Mouse (Mus musculus) megakaryocyte progenitor cell, adult 5-6 weeks (primary cell): ENCODE data around the gene Zdhhc17. TPM values are rescaled to one million over a fixed set of nuclear protein-coding genes. Genes with fewer than 3 reads are reported as not detected.

Experiments used
- ATAC-seq: replicated peaks from 2 replicates; pipeline ENCODE4 v1.8.0; 2016; ENCODE audit warnings: mild to moderate bottlenecking, moderate TSS enrichment, inconsistent platforms; ENCODE audit not compliant: poor library complexity
- total RNA-seq, 2 experiments: library from RNA; stranded (forward) in 1 of 2; stranded (reverse) in 1 of 2; fragments of 157-497, 149-512 nt in 1 of 2; fragments of 200-1000 nt in 1 of 2; gene quantifications; 2 replicates each; pipeline versions ENCODE4 v1.2.3 to v1.2.4; 2015 to 2017

The Zdhhc17 gene
- total RNA-seq, 2 experiments from 2014 or later, result 15.9 to 25.2 TPM

GRCm38 (mm10) chr10:111005611-111006488 is 4.1 kb downstream of the Zdhhc17 start:
- ATAC-seq, result peak; percentile 59

GRCm38 (mm10) chr10:111004220-111004619 is 5.7 kb downstream of the Zdhhc17 start:
- peak; percentile 71 for ATAC-seq

GRCm38 (mm10) chr10:110999201-110999600 is 10.7 kb downstream of the Zdhhc17 start:
- ATAC-seq, result no peak

GRCm38 (mm10) chr10:110997180-110997579 is 12.8 kb downstream of the Zdhhc17 start:
- ATAC-seq, result no peak

GRCm38 (mm10) chr10:110994761-110995160 is 15.2 kb downstream of the Zdhhc17 start:
- ATAC-seq, result no peak

GRCm38 (mm10) chr10:110993249-110993648 is 16.7 kb downstream of the Zdhhc17 start:
- no peak for ATAC-seq

- ATAC-seq, result peak; percentile 66
Observed at GRCm38 (mm10) chr10:110992047-110992431, 17.9 kb downstream of the Zdhhc17 start.

GRCm38 (mm10) chr10:110991307-110992046 is 18.5 kb downstream of the Zdhhc17 start:
- ATAC-seq, result peak; percentile 10

- ATAC-seq, result peak; percentile 38; the same call in 1 of the 2 replicates
Observed at GRCm38 (mm10) chr10:110989729-110990128, 20.2 kb downstream of the Zdhhc17 start.

GRCm38 (mm10) chr10:110986682-110987081 is 23.3 kb downstream of the Zdhhc17 start:
- no peak for ATAC-seq

- ATAC-seq, result no peak
Observed at GRCm38 (mm10) chr10:110982771-110983170, 27.2 kb downstream of the Zdhhc17 start.

GRCm38 (mm10) chr10:110980441-110980840 is 29.5 kb downstream of the Zdhhc17 start:
- ATAC-seq, result no peak

GRCm38 (mm10) chr10:110979431-110979830 is 30.5 kb downstream of the Zdhhc17 start:
- ATAC-seq, result peak; percentile 51

- no peak for ATAC-seq
Observed at GRCm38 (mm10) chr10:110977379-110977778, 32.6 kb downstream of the Zdhhc17 start.

GRCm38 (mm10) chr10:110976046-110976445 is 33.9 kb downstream of the Zdhhc17 start:
- peak; percentile 78 for ATAC-seq

GRCm38 (mm10) chr10:110974885-110975284 is 35.1 kb downstream of the Zdhhc17 start:
- ATAC-seq, result no peak

GRCm38 (mm10) chr10:110974463-110974862 is 35.5 kb downstream of the Zdhhc17 start:
- peak; percentile 87 for ATAC-seq

GRCm38 (mm10) chr10:110971998-110972397 is 37.9 kb downstream of the Zdhhc17 start:
- ATAC-seq, result no peak

GRCm38 (mm10) chr10:110971483-110971882 is 38.5 kb downstream of the Zdhhc17 start:
- no peak for ATAC-seq

GRCm38 (mm10) chr10:110971044-110971443 is 38.9 kb downstream of the Zdhhc17 start:
- no peak for ATAC-seq

GRCm38 (mm10) chr10:110962172-110962571 is 47.8 kb downstream of the Zdhhc17 start:
- ATAC-seq, result peak; percentile 54; the same call in 1 of the 2 replicates

- no peak for ATAC-seq
Observed at GRCm38 (mm10) chr10:110960841-110961240, 49.1 kb downstream of the Zdhhc17 start.
